Mouse (Mus musculus) CH12.LX (cell line): Measurements from ENCODE around the gene Sobp. TPM values are rescaled to one million over a fixed set of nuclear protein-coding genes. Genes with fewer than 3 reads are reported as not detected.
A peak's percentile ranks its signal among the peaks of the same experiment; 100 is the strongest.

Source experiments
- DNase-seq: peaks from one replicate; pipeline ENCODE4 v3.0.0-alpha.2; 2013; ENCODE audit errors: extremely low read depth
- H3K27ac ChIP-seq: 2 replicates; pipeline ENCODE4 v1.5.1; 2012; ENCODE audit warnings: low read depth, mild to moderate bottlenecking, control low read depth, moderate library complexity; ENCODE audit not compliant: insufficient read depth
- H3K27me3 ChIP-seq: replicated peaks from 2 replicates; pipeline ENCODE3; 2012; ENCODE audit warnings: inconsistent platforms
- H3K36me3 ChIP-seq, 2 experiments: replicated peaks in 1 of 2; 2 replicates each; pipeline versions ENCODE3 to v1.6.1; 2012; ENCODE audit warnings: inconsistent platforms in 1 of 2, low read length in 1 of 2, mild to moderate bottlenecking in 1 of 2, mixed read lengths in 1 of 2, moderate library complexity in 1 of 2; ENCODE audit not compliant: control insufficient read depth in 1 of 2, insufficient read depth in 1 of 2
- H3K4me1 ChIP-seq, 2 experiments: 2 replicates each; pipeline ENCODE4 v1.6.1; 2012; ENCODE audit warnings: inconsistent platforms in 1 of 2, moderate library complexity in 1 of 2; ENCODE audit not compliant: insufficient read depth in 2 of 2, control insufficient read depth in 1 of 2
- H3K4me2 ChIP-seq: 2 replicates; pipeline ENCODE4 v1.6.1; 2012; ENCODE audit warnings: low read depth, mild to moderate bottlenecking, control low read depth; ENCODE audit not compliant: poor library complexity, insufficient read depth, severe bottlenecking
- H3K4me3 ChIP-seq, 3 experiments: fragments of 150-350 bp in 1 of 3; sonication (generic) in 1 of 3; replicated peaks in 1 of 3; 2 replicates each; pipeline versions ENCODE3 to v1.5.1; 2011 to 2012; ENCODE audit warnings: low read depth in 2 of 3, low read length in 2 of 3, mild to moderate bottlenecking in 2 of 3, moderate library complexity in 2 of 3, control low read depth in 1 of 3, improper control_type of control experiment in 1 of 3, inconsistent platforms in 1 of 3, mixed read lengths in 1 of 3; ENCODE audit not compliant: poor library complexity in 1 of 3
- H3K79me2 ChIP-seq: replicated peaks from 2 replicates; pipeline ENCODE4 v1.6.1; 2012; ENCODE audit warnings: mild to moderate bottlenecking, moderate library complexity; ENCODE audit not compliant: control insufficient read depth, poor library complexity, insufficient read depth, severe bottlenecking; ENCODE audit errors: extremely low read depth
- H3K9ac ChIP-seq: 2 replicates; pipeline ENCODE4 v1.6.1; 2012; ENCODE audit warnings: low read depth, mild to moderate bottlenecking, control low read depth, moderate library complexity; ENCODE audit not compliant: insufficient read depth
- H3K9me3 ChIP-seq: replicated peaks from 2 replicates; pipeline ENCODE3; 2012; ENCODE audit warnings: low read length, inconsistent platforms, mixed read lengths
- CHD1 ChIP-seq: IDR thresholded peaks from 2 replicates; pipeline ENCODE4 v1.6.1; 2012; ENCODE audit warnings: low read depth, low read length, improper control_type of control experiment, inconsistent platforms
- CHD2 ChIP-seq: IDR thresholded peaks from 2 replicates; pipeline ENCODE4 v1.6.1; 2011; ENCODE audit warnings: low read length, improper control_type of control experiment
- CTCF ChIP-seq, 2 experiments: IDR thresholded peaks in 1 of 2; conservative IDR thresholded peaks in 1 of 2; 2 replicates each; pipeline ENCODE4 v1.5.1; 2011 to 2012; ENCODE audit warnings: low read depth in 2 of 2, low read length in 2 of 2, improper control_type of control experiment in 1 of 2, inconsistent platforms in 1 of 2, mild to moderate bottlenecking in 1 of 2, moderate library complexity in 1 of 2
- E2F4 ChIP-seq: IDR thresholded peaks from 2 replicates; pipeline ENCODE4 v1.6.1; 2011; ENCODE audit warnings: low read depth, low read length, improper control_type of control experiment; ENCODE audit not compliant: insufficient replicate concordance
- ELF1 ChIP-seq: IDR thresholded peaks from 2 replicates; pipeline ENCODE4 v1.6.1; 2014; ENCODE audit warnings: low read depth, mild to moderate bottlenecking, inconsistent platforms, low read length, improper control_type of control experiment
- EP300 ChIP-seq: IDR thresholded peaks from 2 replicates; pipeline ENCODE4 v1.6.1; 2011; ENCODE audit warnings: low read length, improper control_type of control experiment
- ETS1 ChIP-seq: conservative IDR thresholded peaks from 2 replicates; pipeline ENCODE4 v1.6.1; 2012; ENCODE audit warnings: low read depth, mild to moderate bottlenecking, inconsistent platforms, low read length, improper control_type of control experiment, moderate library complexity
- GABPA ChIP-seq: IDR thresholded peaks from 2 replicates; pipeline ENCODE4 v1.6.1; 2012; ENCODE audit warnings: low read depth, low read length, improper control_type of control experiment, inconsistent platforms; ENCODE audit not compliant: insufficient replicate concordance
- HCFC1 ChIP-seq: IDR thresholded peaks from 2 replicates; pipeline ENCODE4 v1.6.1; 2012; ENCODE audit warnings: low read depth, mild to moderate bottlenecking, inconsistent platforms, low read length, improper control_type of control experiment
- IRF4 ChIP-seq: IDR thresholded peaks from 2 replicates; pipeline ENCODE4 v1.6.1; 2014; ENCODE audit warnings: low read depth, mild to moderate bottlenecking, inconsistent platforms, low read length, improper control_type of control experiment
- JUN ChIP-seq: IDR thresholded peaks from 2 replicates; pipeline ENCODE4 v1.6.1; 2011; ENCODE audit warnings: low read depth, mild to moderate bottlenecking, low read length, improper control_type of control experiment, moderate library complexity; ENCODE audit not compliant: insufficient read depth
- JUND ChIP-seq: conservative IDR thresholded peaks from 2 replicates; pipeline ENCODE4 v1.6.1; 2011; ENCODE audit warnings: low read depth, low read length, improper control_type of control experiment
- KAT2A ChIP-seq: IDR thresholded peaks from 2 replicates; pipeline ENCODE4 v1.6.1; 2012; ENCODE audit warnings: low read length, improper control_type of control experiment, inconsistent platforms; ENCODE audit not compliant: insufficient replicate concordance
- MAFK ChIP-seq: IDR thresholded peaks from 2 replicates; pipeline ENCODE4 v1.6.1; 2011; ENCODE audit warnings: low read length, improper control_type of control experiment; ENCODE audit not compliant: insufficient replicate concordance
- MAX ChIP-seq: IDR thresholded peaks from 2 replicates; pipeline ENCODE4 v1.6.1; 2011; ENCODE audit warnings: low read length, improper control_type of control experiment
- MEF2A ChIP-seq: IDR thresholded peaks from 2 replicates; pipeline ENCODE4 v1.6.1; 2014; ENCODE audit warnings: low read depth, mild to moderate bottlenecking, inconsistent platforms, low read length, improper control_type of control experiment, borderline replicate concordance
- MXI1 ChIP-seq: IDR thresholded peaks from 2 replicates; pipeline ENCODE4 v1.6.1; 2011; ENCODE audit warnings: mild to moderate bottlenecking, low read depth, low read length, improper control_type of control experiment
- MYC ChIP-seq: IDR thresholded peaks from 2 replicates; pipeline ENCODE4 v1.6.1; 2011; ENCODE audit warnings: low read depth, mild to moderate bottlenecking, improper control_type of control experiment, low read length
- NELFE ChIP-seq: IDR thresholded peaks from 2 replicates; pipeline ENCODE4 v1.6.1; 2011; ENCODE audit warnings: low read depth, low read length, improper control_type of control experiment
- NRF1 ChIP-seq: IDR thresholded peaks from 2 replicates; pipeline ENCODE4 v1.6.1; 2014; ENCODE audit warnings: low read depth, mild to moderate bottlenecking, inconsistent platforms, low read length, improper control_type of control experiment, moderate library complexity
- PAX5 ChIP-seq: IDR thresholded peaks from 2 replicates; pipeline ENCODE4 v1.6.1; 2012; ENCODE audit warnings: low read length, inconsistent platforms, mixed read lengths
- POLR2AphosphoS2 ChIP-seq: IDR thresholded peaks from 2 replicates; pipeline ENCODE4 v1.6.1; 2011; ENCODE audit warnings: low read depth, low read length, improper control_type of control experiment
- RAD21 ChIP-seq: IDR thresholded peaks from 2 replicates; pipeline ENCODE4 v1.6.1; 2011; ENCODE audit warnings: low read depth, mild to moderate bottlenecking, low read length, improper control_type of control experiment, moderate library complexity
- SIN3A ChIP-seq: IDR thresholded peaks from 2 replicates; pipeline ENCODE4 v1.6.1; 2012; ENCODE audit warnings: low read length, improper control_type of control experiment, inconsistent platforms
- SMC3 ChIP-seq: IDR thresholded peaks from 2 replicates; pipeline ENCODE4 v1.6.1; 2011; ENCODE audit warnings: low read depth, low read length, improper control_type of control experiment
- TCF12 ChIP-seq: IDR thresholded peaks from 2 replicates; pipeline ENCODE4 v1.6.1; 2014; ENCODE audit warnings: low read depth, mild to moderate bottlenecking, inconsistent platforms, low read length, improper control_type of control experiment
- UBTF ChIP-seq: IDR thresholded peaks from 2 replicates; pipeline ENCODE4 v1.6.1; 2012; ENCODE audit warnings: low read depth, mild to moderate bottlenecking, inconsistent platforms, low read length, improper control_type of control experiment, moderate library complexity
- ZKSCAN1 ChIP-seq: IDR thresholded peaks from 2 replicates; pipeline ENCODE4 v1.6.1; 2012; ENCODE audit warnings: low read depth, inconsistent platforms, low read length, improper control_type of control experiment, borderline replicate concordance
- ZMIZ1 ChIP-seq: IDR thresholded peaks from 2 replicates; pipeline ENCODE4 v1.6.1; 2012; ENCODE audit warnings: low read depth, mild to moderate bottlenecking, inconsistent platforms, low read length, improper control_type of control experiment
- dilution Hi-C: fragments of 300-500 bp; cut with MboI; formaldehyde crosslinking; loops from 2 replicates; pipeline ENCODE4 v1.14.3; 2020; ENCODE audit warnings: low sequenced_read_pairs; ENCODE audit not compliant: extremely low pct_unique_long_range_greater_than_20kb, extremely low pct_ligation_motif_present
- in situ Hi-C: fragments of 300-500 bp; cut with MboI; formaldehyde crosslinking; loops from 3 replicates; pipeline ENCODE4 v1.14.3; 2019; ENCODE audit warnings: low sequenced_read_pairs, low pct_ligation_motif_present, low pct_unique_long_range_greater_than_20kb, mixed read lengths
- polyA plus RNA-seq: library from polyadenylated mRNA; unstranded; fragments of >175 nt; gene quantifications from 2 replicates; pipeline ENCODE4 v1.2.1, GENCODE M21; 2012; ENCODE audit warnings: low read depth; ENCODE audit not compliant: insufficient read length
- total RNA-seq, 2 experiments: library from RNA; depleted of rRNA; stranded (reverse); fragments of 300-350 nt in 1 of 2; fragments of >200 nt in 1 of 2; gene quantifications; 2 replicates each; pipeline ENCODE4 v1.2.3; 2012 to 2014

The Sobp gene
- total and polyA plus RNA-seq, 3 experiments: 0.04 to 0.77 (median 0.08) TPM

- no peak overlapping the region for H3K4me3 ChIP-seq
- no peaks in the 10 kb centered on the region for H3K4me1 ChIP-seq
- dilution Hi-C loops (no loop called here), in situ Hi-C loops (no loop called here)
- no peaks in the 10 kb centered on the region for H3K27me3 ChIP-seq
- H3K36me3 ChIP-seq: no peaks in the 10 kb centered on the region
- H3K79me2 ChIP-seq: no peaks in the 10 kb centered on the region
- H3K9ac ChIP-seq: no peak overlapping the region
- H3K9me3 ChIP-seq: no peaks in the 10 kb centered on the region
- no peak overlapping the region for H3K27ac ChIP-seq
- H3K4me2 ChIP-seq: no peak overlapping the region
- TF ChIP-seq MXI1 (no peak), IRF4 (no peak), SIN3A (no peak), ETS1 (no peak), ZKSCAN1 (no peak), SMC3 (no peak), MYC (no peak), KAT2A (no peak), JUN (no peak), ZMIZ1 (no peak), CHD1 (no peak), E2F4 (no peak), POLR2AphosphoS2 (no peak), GABPA (no peak), HCFC1 (no peak), RAD21 (no peak), ELF1 (no peak), EP300 (no peak), MAFK (no peak)
- no peak for DNase-seq
Measured at GRCm38 (mm10) chr10:42973537-42973936, 200.8 kb downstream of the Sobp start.

- Histone ChIP-seq H3K4me3 (no peak overlapping the region), H3K79me2 (no peaks in the 10 kb centered on the region), H3K4me2 (no peak overlapping the region), H3K9me3 (no peaks in the 10 kb centered on the region), H3K4me1 (no peaks in the 10 kb centered on the region), H3K9ac (no peak overlapping the region), H3K27ac (no peak overlapping the region), H3K27me3 (no peaks in the 10 kb centered on the region), H3K36me3 (no peaks in the 10 kb centered on the region)
- in situ Hi-C loops: no loop called here
- DNase-seq: peak; percentile 31
- dilution Hi-C loops: no loop called here
- TF ChIP-seq ZMIZ1: no peak
- TF ChIP-seq ZKSCAN1: no peak
- TF ChIP-seq CHD1: no peak
- TF ChIP-seq ETS1: no peak
- no peak for TF ChIP-seq NRF1
- TF ChIP-seq JUND: no peak
- no peak for TF ChIP-seq MAX
- no peak for TF ChIP-seq CHD2
- no peak for TF ChIP-seq UBTF
- TF ChIP-seq E2F4: no peak
- no peak for TF ChIP-seq MAFK
- no peak for TF ChIP-seq EP300
- TF ChIP-seq MXI1: no peak
- TF ChIP-seq POLR2AphosphoS2: no peak
- no peak for TF ChIP-seq JUN
- TF ChIP-seq CTCF (conservative IDR thresholded peaks at IDR 0.05 in 1 of 2, IDR thresholded peaks at IDR 0.05 in 1 of 2; ENCODE audit: low read depth in 2 of 2, low read length in 2 of 2): peak in 1 of 2 experiments; percentile 84; a peak in 2 of 4 replicates
- no peak for TF ChIP-seq MEF2A
- TF ChIP-seq IRF4: no peak
- no peak for TF ChIP-seq PAX5
- TF ChIP-seq TCF12: no peak
- no peak for TF ChIP-seq NELFE
- no peak for TF ChIP-seq HCFC1
- TF ChIP-seq RAD21: peak; percentile 46
- TF ChIP-seq KAT2A: no peak
- 0 out of 2 replicates have a peak, but pooled peaks have one; percentile 17 for TF ChIP-seq ELF1
- no peak for TF ChIP-seq GABPA
Measured at GRCm38 (mm10) chr10:42972504-42973172, 201.7 kb downstream of the Sobp start.
